Mouse (Mus musculus) heart, embryonic 13.5 days (tissue): ENCODE results near the gene Itpripl2. TPM values are rescaled to one million over a fixed set of nuclear protein-coding genes. Genes with fewer than 3 reads are reported as not detected.

Experiments
- ATAC-seq: fragments of 200-750 bp; cut with Nextera tagmentation; 2 replicates; pipeline ENCODE4 v1.8.0; 2017; ENCODE audit warnings: moderate TSS enrichment; ENCODE audit not compliant: insufficient number of reproducible peaks, low FRiP score, low TSS enrichment; ENCODE audit errors: extremely low read depth
- H3K27ac ChIP-seq: fragments of 300-500 bp; sonication (generic); replicated peaks from 2 replicates; pipeline ENCODE4 v1.5.1; 2015; ENCODE audit warnings: moderate library complexity, mild to moderate bottlenecking, inconsistent platforms
- H3K27me3 ChIP-seq: fragments of 300-500 bp; sonication (generic); replicated peaks from 2 replicates; pipeline ENCODE4 v1.6.1; 2015; ENCODE audit warnings: mild to moderate bottlenecking, inconsistent platforms
- H3K36me3 ChIP-seq: fragments of 300-500 bp; sonication (generic); 2 replicates; pipeline ENCODE4 v1.6.1; 2015; ENCODE audit warnings: mild to moderate bottlenecking, inconsistent platforms
- H3K4me1 ChIP-seq: fragments of 300-500 bp; sonication (generic); 2 replicates; pipeline ENCODE4 v1.6.1; 2015; ENCODE audit warnings: inconsistent platforms
- H3K4me2 ChIP-seq: fragments of 300-500 bp; sonication (generic); 2 replicates; pipeline ENCODE4 v1.6.1; 2015; ENCODE audit warnings: inconsistent platforms, mild to moderate bottlenecking, moderate library complexity
- H3K4me3 ChIP-seq: fragments of 300-500 bp; sonication (generic); 2 replicates; pipeline ENCODE4 v1.5.1; 2015; ENCODE audit warnings: moderate library complexity, mild to moderate bottlenecking, inconsistent platforms
- H3K9ac ChIP-seq: fragments of 300-500 bp; sonication (generic); 2 replicates; pipeline ENCODE4 v1.6.1; 2015; ENCODE audit warnings: inconsistent platforms, mild to moderate bottlenecking, moderate library complexity
- H3K9me3 ChIP-seq: fragments of 300-500 bp; sonication (generic); 2 replicates; pipeline ENCODE4 v1.6.1; 2016; ENCODE audit warnings: inconsistent platforms
- WGBS: fragments of 180-500 bp; shearing (Covaris S2); methylation state at CpG from one replicate; pipeline ENCODE4 v1.1.7; 2015; ENCODE audit warnings: mixed read lengths; 5-methylcytosine and 5-hydroxymethylcytosine counted together
- polyA plus RNA-seq: library from polyadenylated mRNA; unstranded; fragments of >200 nt; fragmentation: Nextera tagmentation; extraction: Ambion mirVana; gene quantifications from 2 replicates; pipeline ENCODE4 v1.2.1, GENCODE M21; 2015

The Itpripl2 gene
- polyA plus RNA-seq, 1 experiment from 2014 or later = 2.9 TPM

- 0 out of 2 replicates have a peak, but pooled peaks cover 7% of the 10 kb centered on the region for H3K27me3 ChIP-seq
- H3K4me3 ChIP-seq = no peak overlapping the region
- no peaks in the 10 kb centered on the region for H3K36me3 ChIP-seq
- H3K27ac ChIP-seq = no peak overlapping the region
- H3K4me2 ChIP-seq = no peak overlapping the region
- 59% methylated on average over 11 of the region's 11 CpGs for whole genome bisulfite sequencing
- peaks cover 10% of the 10 kb centered on the region for H3K4me1 ChIP-seq
- H3K9ac ChIP-seq = no peak overlapping the region
- ATAC-seq = no peak
- H3K9me3 ChIP-seq = no peaks in the 10 kb centered on the region
Observed at GRCm38 (mm10) chr7:118462818-118463762, 28.7 kb downstream of the Itpripl2 start.

- H3K36me3 ChIP-seq = no peaks in the 10 kb centered on the region
- no peaks in the 10 kb centered on the region for H3K9me3 ChIP-seq
- 0 out of 2 replicates have a peak, but pooled peaks cover 7% of the 10 kb centered on the region for H3K27me3 ChIP-seq
- ATAC-seq = no peak
- H3K9ac ChIP-seq = no peak overlapping the region
- H3K4me2 ChIP-seq = no peak overlapping the region
- WGBS = 55% methylated on average over 16 of the region's 16 CpGs
- H3K4me1 ChIP-seq = peaks cover 4% of the 10 kb centered on the region
- no peak overlapping the region for H3K4me3 ChIP-seq
- H3K27ac ChIP-seq = no peak overlapping the region
Observed at GRCm38 (mm10) chr7:118461400-118462136, 30.2 kb downstream of the Itpripl2 start.

- H3K27ac ChIP-seq = no peak overlapping the region
- H3K9me3 ChIP-seq = no peaks in the 10 kb centered on the region
- 41% methylated on average over 4 of the region's 4 CpGs for WGBS
- H3K4me2 ChIP-seq = no peak overlapping the region
- no peak overlapping the region for H3K4me3 ChIP-seq
- ATAC-seq = no peak
- peaks cover 37% of the 10 kb centered on the region for H3K27me3 ChIP-seq
- H3K9ac ChIP-seq = no peak overlapping the region
- H3K36me3 ChIP-seq = no peaks in the 10 kb centered on the region
- 0 out of 2 replicates have a peak, but pooled peaks cover 3% of the 10 kb centered on the region for H3K4me1 ChIP-seq
Observed at GRCm38 (mm10) chr7:118453722-118454121, 38.1 kb downstream of the Itpripl2 start.

GRCm38 (mm10) chr7:118452940-118453339 lies 38.8 kb downstream of the Itpripl2 start:
- Histone ChIP-seq H3K9ac (no peak overlapping the region), H3K4me3 (no peak overlapping the region), H3K9me3 (no peaks in the 10 kb centered on the region), H3K27ac (no peak overlapping the region), H3K27me3 (peaks cover 44% of the 10 kb centered on the region), H3K4me1 (peaks cover 10% of the 10 kb centered on the region), H3K4me2 (no peak overlapping the region), H3K36me3 (no peaks in the 10 kb centered on the region)
- no peak for ATAC-seq
- 21% methylated on average over 2 of the region's 2 CpGs for WGBS

- H3K4me2 ChIP-seq = peak within 1 kb of the TSS; percentile 79
- peaks cover 22% of the 10 kb centered on the region for H3K4me1 ChIP-seq
- H3K4me3 ChIP-seq = peak within 1 kb of the TSS; percentile 59
- WGBS = under 1% methylated on average over 57 of the region's 58 CpGs
- H3K27me3 ChIP-seq = peaks cover 78% of the 10 kb centered on the region
- no peaks in the 10 kb centered on the region for H3K9me3 ChIP-seq
- H3K9ac ChIP-seq = peak within 1 kb of the TSS; percentile 76
- no peaks in the 10 kb centered on the region for H3K36me3 ChIP-seq
- H3K27ac ChIP-seq = no peak within 1 kb of the TSS
- 0 out of 2 replicates have a peak, but pooled peaks have one; percentile 37 for ATAC-seq
Observed at GRCm38 (mm10) chr7:118448134-118448967, 43.4 kb downstream of the Itpripl2 start, which contains the start of gene Syt17. TSS of gene Syt17 (minus strand) at chr7:118448222.

GRCm38 (mm10) chr7:118447291-118448133 lies 44.3 kb downstream of the Itpripl2 start:
- Histone ChIP-seq H3K9ac (peak overlapping the region; percentile 76), H3K4me1 (peaks cover 19% of the 10 kb centered on the region), H3K36me3 (no peaks in the 10 kb centered on the region), H3K4me3 (peak overlapping the region; percentile 59), H3K27ac (no peak overlapping the region), H3K27me3 (peaks cover 84% of the 10 kb centered on the region), H3K4me2 (peak overlapping the region; percentile 79), H3K9me3 (no peaks in the 10 kb centered on the region)
- WGBS = under 1% methylated on average over 65 of the region's 65 CpGs
- ATAC-seq = no peak

GRCm38 (mm10) chr7:118443895-118444485 lies 47.8 kb downstream of the Itpripl2 start:
- H3K36me3 ChIP-seq = no peaks in the 10 kb centered on the region
- no peak overlapping the region for H3K27ac ChIP-seq
- H3K9ac ChIP-seq = no peak overlapping the region
- 30% methylated on average over 7 of the region's 7 CpGs for WGBS
- no peak for ATAC-seq
- H3K9me3 ChIP-seq = no peaks in the 10 kb centered on the region
- H3K4me1 ChIP-seq = peaks cover 19% of the 10 kb centered on the region
- H3K4me3 ChIP-seq = no peak overlapping the region
- no peak overlapping the region for H3K4me2 ChIP-seq
- H3K27me3 ChIP-seq = peaks cover 81% of the 10 kb centered on the region

GRCm38 (mm10) chr7:118443371-118443770 lies 48.4 kb downstream of the Itpripl2 start:
- Histone ChIP-seq H3K27ac (no peak overlapping the region), H3K9me3 (no peaks in the 10 kb centered on the region), H3K9ac (no peak overlapping the region), H3K4me1 (peaks cover 16% of the 10 kb centered on the region), H3K27me3 (peaks cover 79% of the 10 kb centered on the region), H3K4me3 (no peak overlapping the region), H3K4me2 (peak overlapping the region; percentile 38), H3K36me3 (no peaks in the 10 kb centered on the region)
- no peak for ATAC-seq
- 7% methylated on average over 9 of the region's 9 CpGs for WGBS

- H3K36me3 ChIP-seq = no peaks in the 10 kb centered on the region
- H3K27me3 ChIP-seq = peaks cover 70% of the 10 kb centered on the region
- no peak overlapping the region for H3K27ac ChIP-seq
- no peak overlapping the region for H3K4me2 ChIP-seq
- no peak for ATAC-seq
- WGBS = 69% methylated on average over 6 of the region's 6 CpGs
- H3K9me3 ChIP-seq = no peaks in the 10 kb centered on the region
- H3K4me3 ChIP-seq = no peak overlapping the region
- H3K4me1 ChIP-seq = no peaks in the 10 kb centered on the region
- H3K9ac ChIP-seq = no peak overlapping the region
Observed at GRCm38 (mm10) chr7:118441535-118441934, 50.2 kb downstream of the Itpripl2 start.
